ENCODE assay signal across 26 mouse cellular contexts in the genomic region with DNA sequence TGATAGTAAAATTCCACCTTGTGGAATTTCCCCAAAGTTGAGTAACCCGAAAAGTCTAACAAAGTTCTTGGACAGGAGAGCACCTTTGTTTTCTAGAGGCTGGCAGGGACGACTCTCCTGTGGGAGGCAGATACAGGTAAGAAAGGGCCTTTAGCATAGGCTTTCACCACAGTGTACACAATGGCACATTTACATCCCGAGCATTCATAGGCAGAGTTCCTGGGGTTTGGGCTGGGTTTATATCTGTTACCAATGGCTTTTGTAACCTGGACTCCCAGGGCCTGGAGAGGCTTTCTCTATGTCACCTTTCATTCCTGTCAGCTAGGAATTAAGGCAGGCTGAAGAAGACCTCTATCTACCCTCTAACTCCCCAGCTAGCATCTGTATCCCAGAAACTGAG. TPM values are rescaled to one million over a fixed set of nuclear protein-coding genes. Genes with fewer than 3 reads are reported as not detected.
DNase-seq lines count a peak whose midpoint lies in the region; ATAC-seq and TF ChIP-seq lines count a peak whose summit lies in the region.
"Had no signal": no experiment of that assay in that cellular context is flagged by ENCODE, and none has a peak within 500 bp of the region (broad histone marks: within the 10 kb centered on the region; RNA-seq: fewer than 3 reads in every experiment).

No protein-coding gene starts in this region.

- no peaks in the 10 kb centered on the region for H3K9me3 ChIP-seq in liver, embryonic 15.5 days (replicated peaks)
- H3K9me3 ChIP-seq in liver, embryonic 12.5 days (replicated peaks) = no peaks in the 10 kb centered on the region
- no peaks in the 10 kb centered on the region for H3K9me3 ChIP-seq in ES-E14 (ENCODE audit: control insufficient read depth, insufficient read depth, low read depth, low read length)
- H3K9me3 ChIP-seq in midbrain, embryonic 13.5 days = no peaks in the 10 kb centered on the region
- H3K9me3 ChIP-seq: embryonic facial prominence, embryonic 12.5 days; forebrain, embryonic 10.5 days; forebrain, embryonic 15.5 days; heart, embryonic 13.5 days; neural tube, embryonic 15.5 days; stomach, embryonic 15.5 days had no signal

- no peak overlapping the region for H3K9ac ChIP-seq in liver, embryonic 15.5 days
- H3K9ac ChIP-seq in liver, embryonic 12.5 days = no peak overlapping the region
- no peak overlapping the region for H3K9ac ChIP-seq in ES-E14 (ENCODE audit: insufficient read depth, low read depth, low read length, poor library complexity, severe bottlenecking)
- no peak overlapping the region for H3K9ac ChIP-seq in midbrain, embryonic 13.5 days (replicated peaks)
- H3K9ac ChIP-seq: embryonic facial prominence, embryonic 12.5 days; forebrain, embryonic 15.5 days; heart, embryonic 13.5 days; hindbrain, embryonic 14.5 days; liver, embryonic 14.5 days; neural tube, embryonic 15.5 days; stomach, embryonic 15.5 days had no signal

- H3K4me2 ChIP-seq in liver, embryonic 15.5 days = no peak overlapping the region
- no peak overlapping the region for H3K4me2 ChIP-seq in liver, embryonic 12.5 days
- H3K4me2 ChIP-seq in midbrain, embryonic 13.5 days (replicated peaks) = no peak overlapping the region
- H3K4me2 ChIP-seq: embryonic facial prominence, embryonic 12.5 days; forebrain, embryonic 15.5 days; heart, embryonic 13.5 days; hindbrain, embryonic 14.5 days; neural tube, embryonic 15.5 days; stomach, embryonic 15.5 days had no signal

- 0 out of 2 replicates have a peak overlapping the region, but pooled peaks have one; percentile 2 for H3K27ac ChIP-seq in liver, embryonic 15.5 days (replicated peaks)
- no peak overlapping the region for H3K27ac ChIP-seq in liver, embryonic 12.5 days
- H3K27ac ChIP-seq in ES-E14 (ENCODE audit: insufficient read depth, low read depth, low read length, poor library complexity, severe bottlenecking) = peak overlapping the region; percentile 95; the same call in 1 of the 2 replicates
- no peak overlapping the region for H3K27ac ChIP-seq in midbrain, embryonic 13.5 days
- H3K27ac ChIP-seq: embryonic facial prominence, embryonic 12.5 days; forebrain, embryonic 10.5 days; forebrain, embryonic 15.5 days; heart, adult 2 months; heart, embryonic 13.5 days; hindbrain, embryonic 14.5 days; liver, embryonic 14.5 days; macrophage; neural tube, embryonic 15.5 days; stomach, embryonic 15.5 days had no signal

- in situ Hi-C loops in ES-E14 (cut with MboI; ENCODE audit: low sequenced_read_pairs in 2 of 2, unreplicated experiment in 2 of 2) = no loop called here

- ATAC-seq in liver, embryonic 15.5 days (ENCODE audit: insufficient read depth) = peak; percentile 51; the same call in 1 of the 2 replicates
- ATAC-seq in liver, embryonic 12.5 days = no peak
- no peak for ATAC-seq in midbrain, embryonic 13.5 days
- ATAC-seq: forebrain, embryonic 15.5 days had no signal

- WGBS in liver, embryonic 15.5 days (ENCODE audit: insufficient replicate concordance) = 45% methylated on average over 3 of the region's 3 CpGs
- 69% methylated on average over 3 of the region's 3 CpGs for WGBS in liver, embryonic 12.5 days (ENCODE audit: insufficient replicate concordance)
- WGBS in midbrain, embryonic 13.5 days = 68% methylated on average over 3 of the region's 3 CpGs

- H3K36me3 ChIP-seq in liver, embryonic 15.5 days (replicated peaks) = no peaks in the 10 kb centered on the region
- H3K36me3 ChIP-seq in liver, embryonic 12.5 days = no peaks in the 10 kb centered on the region
- H3K36me3 ChIP-seq in ES-E14 (ENCODE audit: control insufficient read depth, insufficient read depth, low read length, poor library complexity, severe bottlenecking) = peaks cover 2% of the 10 kb centered on the region; the same call in 1 of the 2 replicates
- no peaks in the 10 kb centered on the region for H3K36me3 ChIP-seq in midbrain, embryonic 13.5 days
- H3K36me3 ChIP-seq: embryonic facial prominence, embryonic 12.5 days; forebrain, embryonic 10.5 days; forebrain, embryonic 15.5 days; heart, embryonic 13.5 days; neural tube, embryonic 15.5 days; stomach, embryonic 15.5 days had no signal

- H3K27me3 ChIP-seq in liver, embryonic 15.5 days = no peaks in the 10 kb centered on the region
- H3K27me3 ChIP-seq in liver, embryonic 12.5 days (replicated peaks) = no peaks in the 10 kb centered on the region
- H3K27me3 ChIP-seq in midbrain, embryonic 13.5 days = no peaks in the 10 kb centered on the region
- H3K27me3 ChIP-seq: embryonic facial prominence, embryonic 12.5 days; forebrain, embryonic 15.5 days; heart, embryonic 13.5 days; neural tube, embryonic 15.5 days; stomach, embryonic 15.5 days had no signal

- H3K4me3 ChIP-seq in liver, embryonic 15.5 days (replicated peaks) = no peak overlapping the region
- no peak overlapping the region for H3K4me3 ChIP-seq in liver, embryonic 12.5 days
- H3K4me3 ChIP-seq in ES-E14 (ENCODE audit: insufficient read depth in 1 of 2, low read depth in 1 of 2, low read length in 2 of 2, poor library complexity in 1 of 2, severe bottlenecking in 1 of 2) = no peak overlapping the region
- no peak overlapping the region for H3K4me3 ChIP-seq in midbrain, embryonic 13.5 days (replicated peaks)
- H3K4me3 ChIP-seq: embryonic facial prominence, embryonic 12.5 days; forebrain, embryonic 10.5 days; forebrain, embryonic 15.5 days; heart, adult 2 months; heart, embryonic 13.5 days; neural tube, embryonic 15.5 days; stomach, embryonic 15.5 days had no signal

- H3K4me1 ChIP-seq in liver, embryonic 15.5 days (replicated peaks) = no peaks in the 10 kb centered on the region
- no peaks in the 10 kb centered on the region for H3K4me1 ChIP-seq in liver, embryonic 12.5 days
- H3K4me1 ChIP-seq in ES-E14 (ENCODE audit: control insufficient read depth in 2 of 2, insufficient read depth in 2 of 2, low read length in 2 of 2, poor library complexity in 1 of 2) = peaks cover 11 to 12% of the 10 kb centered on the region in 2 experiments
- no peaks in the 10 kb centered on the region for H3K4me1 ChIP-seq in midbrain, embryonic 13.5 days (replicated peaks)
- H3K4me1 ChIP-seq: forebrain, embryonic 15.5 days; neural tube, embryonic 15.5 days had no signal

- peak; percentile 56 for DNase-seq in ES-E14 (ENCODE audit: low read depth, low spot score)
- DNase-seq in fat pad, adult 2 months (ENCODE audit: extremely low read depth, low read depth, low spot score) = peak; percentile 61
- no peak for DNase-seq in gastrocnemius, postnatal 4 days (ENCODE audit: low spot score in 2 of 2)
- no peak for DNase-seq in cerebellum, adult 11 months
- DNase-seq: B cell, adult 2 months; cerebellum, adult 9-11 months; embryo, embryonic 11 days; gastrocnemius, postnatal 25 days; heart, adult 2 months; heart, postnatal 10 days; midbrain, embryonic 14.5 days; retina, postnatal 1 day; right cerebral cortex, postnatal 14 days; thymus, postnatal 25 days had no signal

TF ChIP-seq in ES-E14, 5 proteins besides CTCF, POLR2A, EP300 and RAD21:
- TF ChIP-seq MAFK (IDR thresholded peaks at IDR 0.05; ENCODE audit: insufficient read depth, low read depth, low read length) = no peak
- no peak for TF ChIP-seq ZNF384 (IDR thresholded peaks at IDR 0.05; ENCODE audit: low read depth, low read length)
- no peak for TF ChIP-seq ZC3H11A (IDR thresholded peaks at IDR 0.05; ENCODE audit: borderline replicate concordance, low read depth, low read length)
- no peak for TF ChIP-seq HCFC1 (IDR thresholded peaks at IDR 0.05; ENCODE audit: borderline replicate concordance, insufficient read depth, low read length)
- TF ChIP-seq CHD2 (IDR thresholded peaks at IDR 0.05; ENCODE audit: low read depth, low read length) = no peak

RNA-seq across cellular contexts. Expression of gene Ptprk, which starts 13.1 kb away (rescaled TPM):
- polyA plus RNA-seq in liver, embryonic 15.5 days (2015; fragmentation: Nextera tagmentation; extraction: Ambion mirVana) = 5.4 and 7.2 TPM in 2 replicates
- 7.1 and 7.9 TPM in 2 replicates for polyA plus RNA-seq in liver, embryonic 12.5 days (2016; fragmentation: Nextera tagmentation; extraction: Ambion mirVana)
- total RNA-seq in ES-E14 (2012; rRNA removed) = 67.0 and 106 TPM in 2 replicates
- 10 to 100 TPM; 17.5 to 19.1 TPM for total RNA-seq in gastrocnemius, postnatal 4 days (2021)
- polyA plus RNA-seq in midbrain, embryonic 13.5 days (2015; fragmentation: Nextera tagmentation; extraction: Ambion mirVana) = 19.3 and 22.3 TPM in 2 replicates
- polyA plus RNA-seq: macrophage had no signal

Comparison
In these comparisons a context has a peak if more than half of its experiments do, and no peak if none do; other contexts are left out.
1. H3K27ac ChIP-seq: peak in liver, embryonic 15.5 days (single experiment) and ES-E14 (single experiment); none in liver, embryonic 12.5 days (single experiment) and midbrain, embryonic 13.5 days (single experiment).
2. DNase-seq: peak in ES-E14 (single experiment) and fat pad, adult 2 months (single experiment); none in gastrocnemius, postnatal 4 days (0 of 2) and cerebellum, adult 11 months (single experiment).